Mouse (Mus musculus): ENCODE data around the gene Prkag1.

DNA sequence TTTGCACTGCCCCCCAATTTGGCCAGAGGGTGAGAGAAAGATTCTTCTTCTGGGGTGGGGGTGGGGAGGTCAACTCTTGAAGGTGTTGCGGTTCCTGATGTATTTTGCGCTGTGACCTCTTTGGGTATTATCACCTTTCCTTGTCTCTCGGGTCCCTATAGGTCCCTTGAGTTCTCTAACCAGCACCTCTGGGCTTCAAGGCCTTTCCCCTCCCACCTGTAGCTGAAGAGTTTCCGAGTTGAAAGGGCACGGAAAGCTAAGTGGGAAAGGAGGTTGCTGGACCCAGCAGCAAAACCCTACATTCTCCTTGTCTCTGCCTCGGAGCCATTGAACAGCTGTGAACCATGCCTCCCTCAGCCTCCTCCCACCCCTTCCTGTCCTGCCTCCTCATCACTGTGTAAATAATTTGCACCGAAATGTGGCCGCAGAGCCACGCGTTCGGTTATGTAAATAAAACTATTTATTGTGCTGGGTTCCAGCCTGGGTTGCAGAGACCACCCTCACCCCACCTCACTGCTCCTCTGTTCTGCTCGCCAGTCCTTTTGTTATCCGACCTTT lies 38.1 kb downstream of the Prkag1 start:
- no peak for TF ChIP-seq CTCF (IDR thresholded peaks at IDR 0.05; ENCODE audit: low read depth)
- no peak for TF ChIP-seq EP300 (IDR thresholded peaks at IDR 0.05; ENCODE audit: low read depth)

Measured in liver, postnatal 0 days (tissue).